Mouse (Mus musculus) lung, embryonic 15.5 days (tissue): ENCODE data around the gene Capn3. TPM values are rescaled to one million over a fixed set of nuclear protein-coding genes. Genes with fewer than 3 reads are reported as not detected.

Source experiments
- ATAC-seq: fragments of 200-750 bp; cut with Nextera tagmentation; 2 replicates; pipeline ENCODE4 v1.8.0; 2017; ENCODE audit warnings: moderate number of reproducible peaks, borderline replicate concordance; ENCODE audit not compliant: low FRiP score, low TSS enrichment; ENCODE audit errors: extremely low read depth
- H3K27ac ChIP-seq: fragments of 300-500 bp; sonication (generic); 2 replicates; pipeline ENCODE4 v1.5.1; 2015; ENCODE audit warnings: moderate library complexity, mild to moderate bottlenecking, inconsistent platforms
- H3K27me3 ChIP-seq: fragments of 300-500 bp; sonication (generic); 2 replicates; pipeline ENCODE4 v1.6.1; 2015; ENCODE audit warnings: inconsistent platforms
- H3K36me3 ChIP-seq: fragments of 300-500 bp; sonication (generic); 2 replicates; pipeline ENCODE4 v1.6.1; 2015; ENCODE audit warnings: inconsistent platforms
- H3K4me1 ChIP-seq: fragments of 300-500 bp; sonication (generic); 2 replicates; pipeline ENCODE4 v1.6.1; 2015; ENCODE audit warnings: inconsistent platforms
- H3K4me2 ChIP-seq: fragments of 300-500 bp; sonication (generic); 2 replicates; pipeline ENCODE4 v1.6.1; 2015; ENCODE audit warnings: inconsistent platforms, mild to moderate bottlenecking, moderate library complexity
- H3K4me3 ChIP-seq: fragments of 300-500 bp; sonication (generic); 2 replicates; pipeline ENCODE4 v1.5.1; 2015; ENCODE audit warnings: mild to moderate bottlenecking, inconsistent platforms
- H3K9ac ChIP-seq: fragments of 300-500 bp; sonication (generic); 2 replicates; pipeline ENCODE4 v1.6.1; 2015; ENCODE audit warnings: inconsistent platforms
- H3K9me3 ChIP-seq: fragments of 300-500 bp; sonication (generic); 2 replicates; pipeline ENCODE4 v1.6.1; 2016; ENCODE audit warnings: inconsistent platforms
- WGBS: fragments of 180-500 bp; shearing (Covaris S2); methylation state at CpG from one replicate; pipeline ENCODE4 v1.1.7; 2015; 5-methylcytosine and 5-hydroxymethylcytosine counted together
- polyA plus RNA-seq: library from polyadenylated mRNA; unstranded; fragments of >200 nt; fragmentation: Nextera tagmentation; extraction: Ambion mirVana; gene quantifications from 2 replicates; pipeline ENCODE4 v1.2.1, GENCODE M21; 2015

Gene Capn3
- polyA plus RNA-seq, 1 experiment from 2014 or later, result 1.2 TPM

- no peaks in the 10 kb centered on the region for H3K27me3 ChIP-seq
- H3K9me3 ChIP-seq, result no peaks in the 10 kb centered on the region
- no peak overlapping the region for H3K27ac ChIP-seq
- no peak overlapping the region for H3K4me2 ChIP-seq
- no peak overlapping the region for H3K4me3 ChIP-seq
- WGBS, result 85% methylated on average over 3 of the region's 3 CpGs
- H3K36me3 ChIP-seq, result no peaks in the 10 kb centered on the region
- no peak for ATAC-seq
- H3K9ac ChIP-seq, result no peak overlapping the region
- no peaks in the 10 kb centered on the region for H3K4me1 ChIP-seq
These were observed 28.4 kb downstream of the Capn3 start for GRCm38 (mm10) chr2:120484241-120484640.

DNA sequence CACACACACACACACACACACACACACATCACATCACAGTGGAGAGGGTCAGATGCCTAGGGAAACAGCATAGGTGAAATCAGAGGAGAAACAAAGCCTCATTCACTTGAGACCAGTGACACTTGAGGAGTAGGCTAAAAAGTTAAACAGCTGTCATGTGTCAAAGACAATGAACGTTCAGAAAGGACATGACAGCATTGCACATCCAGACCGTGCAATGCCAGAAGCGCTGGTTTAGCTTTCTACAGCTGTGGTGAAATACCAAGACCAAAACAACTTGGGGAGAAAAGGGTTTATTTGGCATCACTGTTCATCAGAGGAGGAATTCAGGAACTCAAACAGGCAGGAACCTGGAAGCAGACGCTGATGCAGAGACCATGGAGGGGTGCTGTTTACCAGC is 37.4 kb downstream of the Capn3 start:
- Histone ChIP-seq H3K27ac (no peak overlapping the region), H3K36me3 (no peaks in the 10 kb centered on the region), H3K9me3 (no peaks in the 10 kb centered on the region), H3K4me2 (no peak overlapping the region), H3K9ac (no peak overlapping the region), H3K4me1 (no peaks in the 10 kb centered on the region), H3K27me3 (no peaks in the 10 kb centered on the region), H3K4me3 (no peak overlapping the region)
- WGBS, result 31% methylated on average over 4 of the region's 4 CpGs
- ATAC-seq, result no peak

DNA sequence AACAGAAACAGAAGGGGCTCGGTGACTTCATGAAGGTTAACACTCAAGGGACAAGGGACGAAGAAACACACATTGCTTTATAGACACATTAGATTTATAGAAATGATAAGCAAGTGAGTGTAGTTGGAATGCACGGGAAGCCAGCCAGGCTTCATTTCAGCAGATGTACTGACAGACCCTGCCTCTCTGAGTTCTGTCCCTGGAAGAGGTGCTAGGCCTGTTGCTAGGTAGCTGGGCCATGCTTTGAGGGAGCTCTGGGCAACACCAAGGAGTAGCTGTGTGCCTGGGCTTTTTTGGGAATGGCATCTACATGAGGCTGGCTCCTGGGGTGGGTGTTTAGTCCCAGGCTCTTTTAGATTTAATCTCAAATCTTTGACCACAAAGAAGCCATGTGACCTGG is 40.7 kb downstream of the Capn3 start:
- no peak overlapping the region for H3K4me2 ChIP-seq
- no peak for ATAC-seq
- H3K4me3 ChIP-seq, result no peak overlapping the region
- no peak overlapping the region for H3K9ac ChIP-seq
- H3K27ac ChIP-seq, result no peak overlapping the region
- no peaks in the 10 kb centered on the region for H3K36me3 ChIP-seq
- no peaks in the 10 kb centered on the region for H3K27me3 ChIP-seq
- WGBS, result 33% methylated on average over 3 of the region's 3 CpGs
- no peaks in the 10 kb centered on the region for H3K9me3 ChIP-seq
- peaks cover 14% of the 10 kb centered on the region for H3K4me1 ChIP-seq

DNA sequence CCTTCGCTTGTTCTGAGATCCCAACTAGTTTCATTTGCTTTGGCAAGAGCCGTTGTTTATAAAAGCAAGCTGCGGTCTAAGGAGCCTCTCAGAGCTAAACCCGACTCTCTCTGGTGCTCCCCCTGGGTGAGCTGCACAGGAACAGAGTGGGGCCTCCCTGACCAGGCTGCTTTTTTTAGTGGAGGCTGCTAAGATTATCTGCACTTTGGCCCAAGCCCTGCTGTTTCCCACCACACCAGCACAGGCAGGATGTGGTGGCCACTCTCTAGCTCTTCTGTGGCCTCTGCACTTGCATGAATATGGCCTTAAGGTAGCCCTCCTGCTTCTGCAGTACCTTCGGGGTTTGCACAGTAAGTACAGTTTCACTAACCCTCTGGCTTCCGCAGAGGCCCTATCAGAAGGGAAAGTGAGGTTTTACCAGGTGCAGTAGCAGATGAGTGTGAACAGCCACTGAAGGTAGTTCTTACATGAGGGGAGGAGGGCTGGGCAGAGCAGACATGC is 44.2 kb downstream of the Capn3 start:
- peak; percentile 32; the same call in 1 of the 2 replicates for ATAC-seq
- Histone ChIP-seq H3K4me1 (peaks cover 14% of the 10 kb centered on the region), H3K4me2 (no peak overlapping the region), H3K4me3 (no peak overlapping the region), H3K27me3 (no peaks in the 10 kb centered on the region), H3K36me3 (no peaks in the 10 kb centered on the region), H3K9me3 (no peaks in the 10 kb centered on the region), H3K9ac (no peak overlapping the region; the same call in 1 of the 2 replicates), H3K27ac (peak overlapping the region; percentile 10; the same call in 1 of the 2 replicates)
- 35% methylated on average over 6 of the region's 6 CpGs for WGBS

- 33% methylated on average over 17 of the region's 17 CpGs for WGBS
- Histone ChIP-seq H3K4me1 (peaks cover 14% of the 10 kb centered on the region), H3K27ac (no peak overlapping the region), H3K4me2 (no peak overlapping the region), H3K9ac (no peak overlapping the region), H3K4me3 (no peak overlapping the region), H3K36me3 (peaks cover 6% of the 10 kb centered on the region), H3K9me3 (no peaks in the 10 kb centered on the region), H3K27me3 (no peaks in the 10 kb centered on the region)
- no peak for ATAC-seq
These were observed 45.5 kb downstream of the Capn3 start for GRCm38 (mm10) chr2:120501136-120501918.

- H3K4me3 ChIP-seq, result no peak overlapping the region
- WGBS, result 56% methylated on average over 13 of the region's 13 CpGs
- H3K4me1 ChIP-seq, result peaks cover 14% of the 10 kb centered on the region
- no peak overlapping the region for H3K4me2 ChIP-seq
- 0 out of 2 replicates have a peak, but pooled peaks have one; percentile 34 for ATAC-seq
- H3K9me3 ChIP-seq, result no peaks in the 10 kb centered on the region
- peaks cover 6% of the 10 kb centered on the region for H3K36me3 ChIP-seq
- H3K27ac ChIP-seq, result no peak overlapping the region
- no peak overlapping the region for H3K9ac ChIP-seq
- H3K27me3 ChIP-seq, result no peaks in the 10 kb centered on the region
These were observed 46.2 kb downstream of the Capn3 start for GRCm38 (mm10) chr2:120501931-120502604.

DNA sequence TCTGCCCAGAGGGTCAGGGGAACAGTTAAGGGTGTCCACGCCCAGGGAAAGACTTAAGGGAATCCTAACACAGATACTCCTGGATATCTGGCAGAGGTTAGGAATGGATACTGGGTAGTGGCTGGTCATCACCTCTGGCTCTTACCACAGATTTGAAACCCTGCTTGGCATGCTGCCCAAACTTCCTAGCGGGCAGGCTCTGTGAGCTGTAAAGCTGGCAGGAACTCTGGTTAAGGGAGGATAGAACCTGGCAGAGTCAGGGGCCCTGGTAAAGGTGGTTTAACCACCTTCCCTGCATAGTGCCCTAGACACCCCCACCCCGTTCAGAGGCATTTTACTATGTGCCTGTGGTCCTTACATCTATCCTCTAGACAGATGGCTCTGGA is 46.8 kb downstream of the Capn3 start:
- 52% methylated on average over 3 of the region's 3 CpGs for WGBS
- Histone ChIP-seq H3K9ac (no peak overlapping the region), H3K36me3 (peaks cover 6% of the 10 kb centered on the region), H3K4me3 (no peak overlapping the region), H3K4me2 (no peak overlapping the region), H3K4me1 (peaks cover 14% of the 10 kb centered on the region), H3K9me3 (no peaks in the 10 kb centered on the region), H3K27me3 (no peaks in the 10 kb centered on the region), H3K27ac (no peak overlapping the region)
- no peak for ATAC-seq

- ATAC-seq, result no peak
- no peaks in the 10 kb centered on the region for H3K27me3 ChIP-seq
- no peak overlapping the region for H3K27ac ChIP-seq
- no peak overlapping the region for H3K4me2 ChIP-seq
- peaks cover 6% of the 10 kb centered on the region for H3K36me3 ChIP-seq
- H3K4me1 ChIP-seq, result peaks cover 14% of the 10 kb centered on the region
- no peaks in the 10 kb centered on the region for H3K9me3 ChIP-seq
- WGBS, result 84% methylated on average over 6 of the region's 6 CpGs
- no peak overlapping the region for H3K4me3 ChIP-seq
- H3K9ac ChIP-seq, result no peak overlapping the region
These were observed 47.3 kb downstream of the Capn3 start for GRCm38 (mm10) chr2:120503094-120503493.

GRCm38 (mm10) chr2:120503992-120504391 is 48.2 kb downstream of the Capn3 start:
- Histone ChIP-seq H3K4me1 (peaks cover 14% of the 10 kb centered on the region), H3K27ac (no peak overlapping the region), H3K9ac (no peak overlapping the region), H3K9me3 (no peaks in the 10 kb centered on the region), H3K27me3 (no peaks in the 10 kb centered on the region), H3K4me2 (no peak overlapping the region), H3K36me3 (peaks cover 12% of the 10 kb centered on the region), H3K4me3 (no peak overlapping the region)
- WGBS, result 77% methylated on average over 5 of the region's 5 CpGs
- no peak for ATAC-seq

DNA sequence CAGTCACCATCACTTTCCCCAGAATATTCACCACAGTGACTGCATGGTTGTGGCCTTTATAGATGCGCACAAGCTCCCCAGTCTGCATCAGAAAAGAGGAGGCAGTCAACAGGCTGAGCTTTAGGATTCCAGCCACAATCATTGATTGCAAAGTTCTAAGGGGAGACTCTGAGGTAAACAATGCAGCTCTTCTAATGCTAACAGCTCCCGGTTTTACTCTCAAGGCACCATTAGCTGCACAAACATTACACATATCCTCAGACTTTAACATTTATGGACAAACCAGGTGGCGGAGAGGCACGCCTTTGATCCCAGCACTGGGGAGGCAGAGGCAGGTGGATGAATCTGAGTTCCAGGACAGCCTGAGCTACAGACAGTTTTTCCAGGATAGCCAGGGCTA is 58.4 kb downstream of the Capn3 start:
- Histone ChIP-seq H3K9me3 (no peaks in the 10 kb centered on the region), H3K27ac (no peak overlapping the region), H3K4me3 (no peak overlapping the region), H3K4me1 (no peaks in the 10 kb centered on the region), H3K27me3 (no peaks in the 10 kb centered on the region), H3K4me2 (no peak overlapping the region), H3K36me3 (peaks cover 82% of the 10 kb centered on the region), H3K9ac (no peak overlapping the region)
- 89% methylated on average over 4 of the region's 4 CpGs for WGBS
- no peak for ATAC-seq

DNA sequence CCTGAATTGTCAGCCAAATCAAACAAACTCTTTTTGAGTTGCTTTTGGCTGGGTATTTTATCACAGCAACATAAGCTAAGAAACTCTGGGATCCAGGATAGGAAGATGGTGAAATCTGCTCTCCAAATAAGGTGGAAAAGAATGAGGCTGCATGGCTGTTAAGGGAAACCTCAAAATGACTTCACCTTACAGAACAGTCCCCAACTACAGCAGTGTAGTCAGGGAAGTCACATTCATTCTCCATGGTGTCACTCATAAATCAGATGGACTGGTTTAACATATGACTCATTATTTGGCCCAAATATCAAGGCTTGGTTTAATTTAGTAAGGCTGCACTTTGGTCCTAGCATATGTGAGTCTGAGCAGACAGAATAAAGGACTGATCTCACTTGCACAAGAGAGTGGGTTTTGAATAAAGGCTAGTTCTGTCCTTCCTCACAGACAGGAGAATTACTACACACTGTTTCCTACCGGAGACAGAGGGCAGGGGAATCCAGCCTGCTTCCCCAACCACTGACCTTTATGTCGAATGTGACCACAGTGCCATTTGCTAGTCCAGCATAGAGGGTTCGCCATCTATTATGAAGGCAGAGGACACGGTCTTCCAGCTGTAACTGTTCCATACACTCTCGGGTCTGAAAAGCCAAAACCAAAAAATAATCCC is 62.9 kb downstream of the Capn3 start:
- Histone ChIP-seq H3K4me1 (no peaks in the 10 kb centered on the region), H3K4me3 (no peak overlapping the region), H3K27me3 (no peaks in the 10 kb centered on the region), H3K9me3 (no peaks in the 10 kb centered on the region), H3K9ac (no peak overlapping the region), H3K27ac (no peak overlapping the region), H3K4me2 (no peak overlapping the region), H3K36me3 (peaks cover 95% of the 10 kb centered on the region)
- WGBS, result 85% methylated on average over 5 of the region's 5 CpGs
- no peak for ATAC-seq

- Histone ChIP-seq H3K36me3 (peaks cover 89% of the 10 kb centered on the region), H3K4me2 (no peak overlapping the region), H3K27ac (no peak overlapping the region), H3K4me1 (no peaks in the 10 kb centered on the region), H3K9ac (no peak overlapping the region), H3K4me3 (no peak overlapping the region), H3K9me3 (no peaks in the 10 kb centered on the region), H3K27me3 (no peaks in the 10 kb centered on the region)
- 80% methylated on average over 5 of the region's 5 CpGs for WGBS
- ATAC-seq, result no peak
These were observed 71.0 kb downstream of the Capn3 start for GRCm38 (mm10) chr2:120526771-120527170.
